Mouse (Mus musculus): ENCODE data around the gene Psmd9. TPM values are rescaled to one million over a fixed set of nuclear protein-coding genes. Genes with fewer than 3 reads are reported as not detected.

Gene Psmd9
- polyA plus RNA-seq, 1 experiment from 2014 or later, result 77.6 TPM

- 90% methylated on average over 9 of the region's 9 CpGs for WGBS
These were observed 39.0 kb upstream of the Psmd9 start for GRCm38 (mm10) chr5:123130030-123130813.

GRCm38 (mm10) chr5:123130814-123131148 lies 38.4 kb upstream of the Psmd9 start:
- H3K4me2 ChIP-seq (ENCODE audit: low read length), result no peak overlapping the region
- H3K27me3 ChIP-seq (ENCODE audit: control insufficient read depth, insufficient read depth, low read depth, low read length), result no peaks in the 10 kb centered on the region
- H3K9ac ChIP-seq (ENCODE audit: low read depth, low read length), result no peak overlapping the region
- WGBS, result 92% methylated on average over 5 of the region's 5 CpGs
- H3K27ac ChIP-seq (ENCODE audit: low read length), result no peak overlapping the region
- H3K36me3 ChIP-seq (ENCODE audit: control insufficient read depth, insufficient read depth, low read length), result 0 out of 2 replicates have a peak, but pooled peaks cover 7% of the 10 kb centered on the region
- ATAC-seq, result no peak
- peaks cover 42% of the 10 kb centered on the region for H3K4me1 ChIP-seq (ENCODE audit: control insufficient read depth, insufficient read depth, low read length)
- H3K9me3 ChIP-seq (replicated peaks; ENCODE audit: control insufficient read depth, low read length, poor library complexity, severe bottlenecking), result no peaks in the 10 kb centered on the region
- H3K4me3 ChIP-seq (ENCODE audit: low read depth, low read length), result no peak overlapping the region

More at GRCm38 (mm10) chr5:123130030-123130813, 39.0 kb upstream of the Psmd9 start:
- Histone ChIP-seq H3K27me3 (ENCODE audit: control insufficient read depth, insufficient read depth, low read depth, low read length) (no peaks in the 10 kb centered on the region), H3K9me3 (replicated peaks; ENCODE audit: control insufficient read depth, low read length, poor library complexity, severe bottlenecking) (no peaks in the 10 kb centered on the region), H3K27ac (ENCODE audit: low read length) (no peak overlapping the region), H3K4me1 (ENCODE audit: control insufficient read depth, insufficient read depth, low read length) (peaks cover 37% of the 10 kb centered on the region), H3K9ac (ENCODE audit: low read depth, low read length) (no peak overlapping the region), H3K4me3 (ENCODE audit: low read depth, low read length) (no peak overlapping the region), H3K4me2 (ENCODE audit: low read length) (no peak overlapping the region), H3K36me3 (ENCODE audit: control insufficient read depth, insufficient read depth, low read length) (0 out of 2 replicates have a peak, but pooled peaks cover 7% of the 10 kb centered on the region)
- ATAC-seq, result no peak

GRCm38 (mm10) chr5:123132308-123133071 lies 36.7 kb upstream of the Psmd9 start, which contains the start of gene Rhof:
Gene Rhof (minus strand): TSS chr5:123132692.
- peaks cover 59% of the 10 kb centered on the region for H3K4me1 ChIP-seq (ENCODE audit: control insufficient read depth, insufficient read depth, low read length)
- peak within 1 kb of the TSS; percentile 87 for H3K4me2 ChIP-seq (ENCODE audit: low read length)
- peak within 1 kb of the TSS; percentile 100 for H3K27ac ChIP-seq (ENCODE audit: low read length)
- H3K4me3 ChIP-seq (ENCODE audit: low read depth, low read length), result peak within 1 kb of the TSS; percentile 40
- peak within 1 kb of the TSS; percentile 100 for H3K9ac ChIP-seq (ENCODE audit: low read depth, low read length)
- no peaks in the 10 kb centered on the region for H3K9me3 ChIP-seq (replicated peaks; ENCODE audit: control insufficient read depth, low read length, poor library complexity, severe bottlenecking)
- peak; percentile 59 for ATAC-seq
- H3K27me3 ChIP-seq (ENCODE audit: control insufficient read depth, insufficient read depth, low read depth, low read length), result no peaks in the 10 kb centered on the region
- 0 out of 2 replicates have a peak, but pooled peaks cover 7% of the 10 kb centered on the region for H3K36me3 ChIP-seq (ENCODE audit: control insufficient read depth, insufficient read depth, low read length)
- WGBS, result 2% methylated on average over 44 of the region's 44 CpGs

DNA sequence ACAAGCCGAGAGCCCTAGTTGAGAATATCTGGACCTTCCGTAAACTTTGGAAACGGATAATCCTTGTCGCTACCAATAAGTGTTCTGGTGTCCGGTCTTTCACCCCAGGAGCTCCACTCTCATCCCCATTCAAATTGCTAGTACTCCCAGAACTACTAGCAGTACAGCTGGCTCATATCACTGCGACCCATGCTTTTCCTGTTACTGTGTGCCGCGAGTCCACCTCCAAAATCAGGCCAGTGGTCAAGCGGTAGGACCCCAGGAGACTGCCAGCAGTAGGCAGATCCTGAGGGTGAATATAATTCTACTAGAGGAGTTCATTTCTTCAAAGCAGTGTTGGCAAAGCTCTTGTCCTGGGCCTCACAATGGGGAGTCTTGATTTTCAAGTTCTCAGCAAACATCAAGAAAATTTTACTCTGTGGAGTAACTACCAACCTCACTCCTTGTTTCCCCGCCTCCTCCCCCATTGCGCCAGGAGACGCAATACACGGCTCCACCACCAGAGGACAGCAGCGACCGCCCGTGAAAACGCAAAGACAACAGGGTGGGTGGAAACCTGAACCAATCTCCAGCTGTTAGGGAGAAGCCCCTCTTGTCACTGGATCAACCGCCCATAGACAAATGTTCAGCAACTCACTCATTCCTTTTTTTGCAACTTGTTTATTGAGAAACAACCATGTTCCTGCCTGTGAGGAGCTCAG lies 36.0 kb upstream of the Psmd9 start:
- Histone ChIP-seq H3K36me3 (ENCODE audit: control insufficient read depth, insufficient read depth, low read length) (0 out of 2 replicates have a peak, but pooled peaks cover 5% of the 10 kb centered on the region), H3K9me3 (replicated peaks; ENCODE audit: control insufficient read depth, low read length, poor library complexity, severe bottlenecking) (no peaks in the 10 kb centered on the region), H3K4me3 (ENCODE audit: low read depth, low read length) (peak overlapping the region; percentile 40), H3K4me2 (ENCODE audit: low read length) (peak overlapping the region; percentile 87), H3K9ac (ENCODE audit: low read depth, low read length) (peak overlapping the region; percentile 100), H3K27me3 (ENCODE audit: control insufficient read depth, insufficient read depth, low read depth, low read length) (no peaks in the 10 kb centered on the region), H3K4me1 (ENCODE audit: control insufficient read depth, insufficient read depth, low read length) (peaks cover 62% of the 10 kb centered on the region), H3K27ac (ENCODE audit: low read length) (peak overlapping the region; percentile 100)
- 17% methylated on average over 18 of the region's 18 CpGs for WGBS
- no peak for ATAC-seq

- Histone ChIP-seq H3K4me2 (ENCODE audit: low read length) (peak overlapping the region; percentile 87), H3K4me3 (ENCODE audit: low read depth, low read length) (peak overlapping the region; percentile 11; the same call in 1 of the 2 replicates), H3K36me3 (ENCODE audit: control insufficient read depth, insufficient read depth, low read length) (no peaks in the 10 kb centered on the region), H3K27ac (ENCODE audit: low read length) (peak overlapping the region; percentile 100), H3K9me3 (replicated peaks; ENCODE audit: control insufficient read depth, low read length, poor library complexity, severe bottlenecking) (no peaks in the 10 kb centered on the region), H3K27me3 (ENCODE audit: control insufficient read depth, insufficient read depth, low read depth, low read length) (no peaks in the 10 kb centered on the region), H3K9ac (ENCODE audit: low read depth, low read length) (peak overlapping the region; percentile 100), H3K4me1 (ENCODE audit: control insufficient read depth, insufficient read depth, low read length) (peaks cover 62% of the 10 kb centered on the region)
- WGBS, result 10% methylated on average over 7 of the region's 7 CpGs
- no peak for ATAC-seq
These were observed 35.4 kb upstream of the Psmd9 start for GRCm38 (mm10) chr5:123133784-123134143.

DNA sequence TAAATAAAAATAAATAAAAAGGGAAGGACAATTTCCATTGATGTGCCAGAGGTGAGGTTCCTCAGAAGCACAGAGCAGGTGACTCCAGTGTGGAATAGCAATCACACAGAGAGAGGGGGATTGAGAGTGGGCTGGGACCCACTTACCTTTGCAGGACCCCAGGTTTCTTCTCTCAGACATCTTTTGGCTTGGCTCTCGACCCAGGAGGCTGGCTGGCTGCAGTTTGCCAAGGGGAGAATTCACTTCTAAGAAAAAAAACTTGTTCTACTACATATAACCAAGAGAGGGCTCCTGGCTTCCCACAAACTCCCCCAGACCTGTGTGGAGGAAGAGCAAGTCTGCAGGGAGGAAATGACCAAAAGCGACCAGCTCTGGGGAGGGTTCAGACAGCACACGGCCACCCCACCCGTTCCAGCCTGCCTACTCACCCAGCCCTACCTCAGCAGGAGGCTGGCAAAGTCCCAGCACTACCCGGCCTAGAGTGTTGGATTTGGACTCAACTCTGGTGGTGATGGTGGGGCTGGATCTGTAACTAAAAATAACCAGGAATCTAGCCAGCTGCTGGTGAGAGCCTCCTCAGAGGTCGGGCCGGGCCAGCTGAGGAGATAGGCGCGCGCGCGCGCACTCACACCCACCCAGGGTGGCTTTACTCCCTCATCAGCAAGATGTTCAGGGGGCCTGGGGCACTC lies 34.9 kb upstream of the Psmd9 start:
- H3K27ac ChIP-seq (ENCODE audit: low read length), result peak overlapping the region; percentile 100
- no peak for ATAC-seq
- H3K4me3 ChIP-seq (ENCODE audit: low read depth, low read length), result peak overlapping the region; percentile 94
- no peaks in the 10 kb centered on the region for H3K27me3 ChIP-seq (ENCODE audit: control insufficient read depth, insufficient read depth, low read depth, low read length)
- H3K4me1 ChIP-seq (ENCODE audit: control insufficient read depth, insufficient read depth, low read length), result peaks cover 62% of the 10 kb centered on the region
- peak overlapping the region; percentile 100 for H3K9ac ChIP-seq (ENCODE audit: low read depth, low read length)
- no peaks in the 10 kb centered on the region for H3K9me3 ChIP-seq (replicated peaks; ENCODE audit: control insufficient read depth, low read length, poor library complexity, severe bottlenecking)
- H3K36me3 ChIP-seq (ENCODE audit: control insufficient read depth, insufficient read depth, low read length), result no peaks in the 10 kb centered on the region
- 18% methylated on average over 13 of the region's 13 CpGs for WGBS
- H3K4me2 ChIP-seq (ENCODE audit: low read length), result peak overlapping the region; percentile 87

DNA sequence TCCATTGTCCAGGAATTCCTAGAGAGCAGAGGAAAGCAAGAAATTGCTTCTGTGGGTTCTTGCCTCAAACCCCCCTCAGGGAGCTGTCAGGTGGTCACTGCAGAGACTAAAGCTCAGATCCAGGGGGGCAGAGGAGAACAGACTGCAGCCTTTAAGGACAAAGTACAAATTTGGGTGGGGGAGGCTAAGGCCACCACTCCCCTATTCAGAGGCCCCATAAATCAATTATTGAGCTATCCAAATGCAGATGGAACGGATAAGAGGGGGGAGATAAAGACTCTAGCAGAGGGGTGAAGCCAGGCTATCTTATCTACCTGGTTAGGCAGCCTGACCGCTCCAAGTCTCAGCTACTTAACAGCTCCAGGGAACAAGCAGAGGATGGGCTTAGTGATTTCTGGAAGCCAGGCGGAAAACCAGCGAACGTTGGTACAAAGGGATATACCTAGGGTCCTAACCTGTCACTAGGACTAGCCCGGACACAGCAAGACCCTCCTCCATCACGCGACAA lies 34.3 kb upstream of the Psmd9 start:
- Histone ChIP-seq H3K4me2 (ENCODE audit: low read length) (peak overlapping the region; percentile 87), H3K4me3 (ENCODE audit: low read depth, low read length) (peak overlapping the region; percentile 94), H3K27ac (ENCODE audit: low read length) (peak overlapping the region; percentile 100), H3K9me3 (replicated peaks; ENCODE audit: control insufficient read depth, low read length, poor library complexity, severe bottlenecking) (no peaks in the 10 kb centered on the region), H3K4me1 (ENCODE audit: control insufficient read depth, insufficient read depth, low read length) (peaks cover 62% of the 10 kb centered on the region), H3K9ac (ENCODE audit: low read depth, low read length) (peak overlapping the region; percentile 100), H3K27me3 (ENCODE audit: control insufficient read depth, insufficient read depth, low read depth, low read length) (no peaks in the 10 kb centered on the region), H3K36me3 (ENCODE audit: control insufficient read depth, insufficient read depth, low read length) (no peaks in the 10 kb centered on the region)
- WGBS, result 19% methylated on average over 8 of the region's 8 CpGs
- no peak for ATAC-seq
